Mouse (Mus musculus) monocyte, adult 5-6 weeks (primary cell): ENCODE data around the gene Glt6d1. TPM values are rescaled to one million over a fixed set of nuclear protein-coding genes. Genes with fewer than 3 reads are reported as not detected.
"Not testable (repeated sequence)": the region's sequence is repeated elsewhere in the genome, so short reads cannot be mapped to it uniquely, and the experiment has no call there.

Experiments
- ATAC-seq: fragments of 153-309, 156-312 bp; replicated peaks from 2 replicates; pipeline ENCODE4 v1.8.0; 2017; ENCODE audit warnings: mild to moderate bottlenecking; ENCODE audit not compliant: low TSS enrichment, insufficient number of reproducible peaks, severe bottlenecking, poor library complexity, low FRiP score
- total RNA-seq: library from RNA; stranded (forward); fragments of 200-1000, 200-491, 200-594 nt; gene quantifications from 3 replicates; pipeline ENCODE4 v1.2.3, GENCODE M21; 2017

Gene Glt6d1
- total RNA-seq: not detected in 3 replicates

DNA sequence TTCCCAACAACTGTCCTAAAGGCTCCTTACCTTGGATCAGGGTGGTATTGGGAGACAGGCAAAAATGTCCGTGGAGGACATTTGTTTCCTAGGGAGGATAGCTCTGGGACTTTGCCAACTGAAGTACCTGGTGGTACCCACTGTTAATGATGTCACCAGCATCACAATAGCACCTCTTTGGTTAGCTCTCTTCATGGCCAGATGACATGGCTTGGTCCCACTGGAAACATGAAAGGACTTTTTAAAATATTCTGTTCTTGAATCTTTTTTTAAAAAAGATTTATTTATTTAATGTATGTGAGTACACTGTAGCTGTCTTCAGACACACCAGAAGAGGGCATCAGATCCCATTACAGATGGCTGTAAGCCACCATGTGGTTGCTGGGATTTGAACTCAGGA lies at the start of gene Glt6d1:
Gene Glt6d1, minus strand, starts transcription at position 101 of the 400 bp plus-strand sequence.
- ATAC-seq: not testable (repeated sequence)

DNA sequence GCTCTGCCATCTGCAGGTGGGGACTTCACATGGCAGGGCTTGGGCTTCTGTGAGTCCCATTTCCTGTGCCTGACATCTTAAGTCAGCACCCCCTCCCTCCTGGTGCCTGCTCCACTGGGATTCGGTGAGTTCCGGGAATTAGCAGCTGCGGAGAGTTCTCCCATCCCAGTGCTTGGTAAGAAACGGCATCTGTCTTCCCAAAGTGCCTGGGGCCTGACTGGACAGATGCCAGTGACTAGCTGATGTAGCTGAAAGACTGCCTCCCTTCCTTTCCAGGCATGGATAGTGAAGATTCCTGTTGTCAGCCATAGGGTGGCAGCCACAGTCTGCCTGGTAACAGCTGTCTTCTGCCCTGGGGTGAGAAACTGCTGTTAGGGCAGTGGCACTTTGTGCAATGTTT lies 49.8 kb upstream of the Glt6d1 start:
- ATAC-seq: no peak

DNA sequence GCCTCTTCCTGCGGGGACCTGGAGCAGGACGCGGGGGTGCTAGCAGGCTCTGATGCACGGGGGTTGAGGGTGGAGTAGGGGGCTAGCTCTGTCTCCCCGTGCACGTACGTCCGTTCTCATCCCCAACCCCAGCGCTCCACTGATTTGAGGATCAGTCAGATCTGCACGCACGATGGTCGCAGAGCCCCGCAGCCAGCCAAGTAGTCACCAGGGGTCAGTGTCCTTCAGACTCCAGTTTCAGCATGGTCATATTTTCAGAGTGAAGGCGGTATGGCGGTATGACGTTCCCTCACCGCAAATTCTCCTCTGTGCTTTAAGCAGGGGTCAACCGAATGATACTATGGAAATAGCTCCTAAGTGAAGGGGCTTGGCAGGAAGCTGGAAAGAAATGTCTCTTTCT lies 48.6 kb upstream of the Glt6d1 start:
- no peak for ATAC-seq

DNA sequence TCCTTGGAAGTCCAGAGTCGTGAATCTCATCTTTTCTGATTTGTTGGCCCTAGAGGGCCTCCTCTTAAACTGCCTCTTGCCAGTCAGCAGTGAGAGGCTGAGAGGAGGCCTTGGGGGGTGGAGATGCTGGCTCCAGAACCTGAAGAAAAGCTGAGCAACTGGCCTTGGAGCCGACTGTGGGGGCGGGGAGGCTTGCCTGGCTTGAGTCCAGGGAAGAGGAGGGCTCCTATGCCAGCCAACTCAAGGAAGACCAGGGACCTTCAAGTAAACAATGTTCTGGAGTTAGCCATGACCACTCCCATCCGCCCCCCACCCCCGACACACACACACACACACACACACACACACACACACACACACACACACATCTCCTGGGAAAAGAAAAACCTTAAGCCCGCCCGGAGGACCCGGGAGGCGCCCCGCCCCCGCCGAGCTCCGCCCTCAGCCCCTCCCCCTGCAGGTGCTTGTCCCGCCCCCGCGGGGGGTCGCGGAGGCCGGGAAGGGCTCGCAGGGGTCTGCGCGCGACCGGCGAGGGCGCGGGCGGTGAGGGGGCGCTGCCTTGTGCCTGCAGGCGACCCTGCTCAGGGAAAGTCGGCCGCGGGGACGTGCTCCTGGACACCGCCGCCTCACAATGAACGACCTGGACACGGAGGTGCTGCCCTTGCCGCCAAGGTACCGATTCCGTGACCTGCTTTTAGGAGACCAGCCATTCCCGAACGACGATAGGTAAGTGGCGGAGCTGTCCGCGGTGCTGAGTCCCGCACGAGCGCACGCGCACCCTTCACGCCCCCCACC lies 47.9 kb upstream of the Glt6d1 start, which contains the start of gene Kcnt1:
Gene Kcnt1, plus strand, starts transcription at position 398 of the 795 bp plus-strand sequence.
- ATAC-seq: no peak

DNA sequence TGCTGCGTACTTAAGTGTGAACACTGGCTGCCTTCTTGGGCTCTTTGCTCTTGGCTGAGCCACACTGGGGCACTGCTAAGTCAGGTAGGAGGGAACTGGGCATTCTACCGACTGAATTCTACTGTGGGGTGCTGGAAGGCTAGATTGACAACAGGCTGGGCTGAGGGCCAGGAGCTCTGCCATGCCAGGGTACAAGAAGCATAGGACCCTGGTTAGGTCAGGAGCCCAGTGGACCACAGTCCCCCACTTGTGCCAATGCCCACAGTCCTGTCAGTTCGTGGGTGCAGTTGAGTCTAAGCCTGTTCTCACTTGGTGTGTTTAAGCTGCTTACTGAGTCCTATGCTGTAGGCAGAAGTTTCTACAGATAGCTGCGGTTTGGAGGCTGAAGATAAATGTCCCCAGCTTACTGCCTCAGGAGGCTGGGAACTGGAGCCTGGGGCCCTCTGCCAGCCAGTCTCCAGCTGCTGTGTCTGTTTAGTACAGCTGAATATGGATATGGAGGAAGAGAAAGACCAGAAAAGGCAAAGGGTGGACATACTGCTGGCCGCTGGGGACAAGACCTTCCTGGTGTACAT lies 47.1 kb upstream of the Glt6d1 start:
- ATAC-seq: no peak

DNA sequence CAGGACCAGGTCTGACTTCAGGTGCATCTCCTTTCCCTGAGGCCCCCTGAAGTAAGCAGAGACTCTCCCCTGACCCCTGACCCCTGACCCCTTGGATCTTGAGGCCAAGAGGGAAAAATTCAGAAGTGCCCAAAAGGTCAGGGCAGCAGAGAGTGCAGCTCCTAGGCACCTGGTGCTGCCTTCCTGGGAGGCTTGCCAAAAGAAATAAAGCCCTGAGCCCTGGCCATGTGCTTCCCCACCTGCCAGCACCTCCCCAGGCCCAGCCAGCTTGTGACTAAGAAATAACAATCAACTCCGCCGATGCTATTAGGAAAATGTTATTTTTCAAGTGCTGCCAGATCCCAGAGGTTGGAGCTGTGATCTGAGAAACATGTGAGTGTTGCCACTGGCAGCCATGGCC lies 46.4 kb upstream of the Glt6d1 start:
- ATAC-seq: no peak

DNA sequence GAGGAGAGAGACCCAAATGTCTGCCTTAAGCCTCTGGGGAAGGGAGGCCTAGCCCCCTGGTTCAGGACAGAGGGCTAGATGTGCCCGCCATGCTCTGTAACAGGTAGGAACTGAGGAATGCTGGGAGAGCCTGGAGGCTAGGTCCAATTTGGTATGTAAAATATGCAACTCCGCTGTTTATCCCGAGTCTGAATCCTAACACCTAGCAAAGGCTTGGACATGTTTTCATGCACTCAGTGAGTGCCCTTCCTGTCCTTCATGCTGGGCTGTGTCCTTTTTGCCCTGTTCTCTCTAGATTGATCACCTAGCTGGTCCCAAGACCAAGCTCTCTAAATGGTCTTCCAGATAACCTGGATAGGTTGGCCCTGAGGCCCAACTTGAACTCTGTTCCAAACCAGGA lies 44.2 kb upstream of the Glt6d1 start:
- ATAC-seq: no peak

DNA sequence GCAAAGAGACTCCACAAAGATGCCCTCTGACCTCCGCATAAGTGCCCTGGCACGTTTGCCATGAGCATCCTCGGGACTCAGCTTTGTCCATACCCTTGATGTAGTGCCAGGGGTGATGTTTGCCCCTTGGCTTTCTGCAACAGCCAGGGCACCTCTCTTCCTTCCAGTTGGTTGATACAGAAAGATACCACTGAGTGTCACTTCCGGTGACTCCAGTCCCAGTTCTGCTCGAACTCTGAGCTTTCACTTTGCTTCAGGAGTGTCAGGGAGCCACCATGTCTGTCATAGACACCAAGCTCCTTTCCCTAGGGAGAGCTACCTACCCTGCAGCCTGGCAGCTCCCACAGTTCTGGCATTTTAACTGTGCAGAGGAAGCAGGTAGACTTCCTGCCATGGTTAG lies 38.4 kb upstream of the Glt6d1 start:
- no peak for ATAC-seq

DNA sequence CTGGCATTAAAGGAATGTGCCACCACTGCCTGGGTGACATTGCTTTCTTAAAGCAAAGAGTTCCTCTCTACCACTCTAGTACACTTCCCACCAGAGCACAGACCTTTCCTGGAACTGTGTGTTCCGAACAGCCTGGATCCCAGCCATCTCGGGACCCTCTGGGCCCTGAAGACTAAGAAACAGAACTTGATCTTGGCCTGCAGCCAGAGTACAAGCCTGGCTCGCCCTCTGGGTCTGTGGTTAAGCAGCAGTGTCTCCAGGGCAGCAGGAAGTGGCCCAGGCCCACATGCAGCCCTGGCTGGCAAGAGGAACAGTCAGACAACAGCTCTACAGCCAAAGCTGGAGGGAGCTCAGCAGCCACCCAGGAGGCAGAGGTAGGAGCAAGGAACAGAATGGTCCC lies 37.0 kb upstream of the Glt6d1 start:
- ATAC-seq: no peak

DNA sequence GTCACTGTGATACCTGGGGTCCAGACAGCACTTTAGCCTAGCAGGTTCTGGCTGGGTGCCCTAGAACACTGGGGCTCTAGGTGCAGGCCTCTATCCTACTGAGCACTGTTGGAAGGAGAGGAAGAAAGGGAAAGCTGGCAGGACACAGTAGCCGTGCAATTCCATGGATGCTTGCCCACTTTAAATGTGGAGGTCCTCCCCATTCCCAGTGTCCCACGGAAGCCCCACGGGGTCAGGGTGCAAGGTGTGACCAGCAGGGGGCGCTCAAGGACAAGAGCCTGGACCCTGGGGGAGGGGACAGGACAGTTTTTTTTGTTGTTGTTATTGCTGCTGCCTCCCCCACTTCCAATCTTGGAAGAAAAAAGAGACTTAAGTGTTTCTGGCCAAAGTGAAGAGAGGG lies 34.7 kb upstream of the Glt6d1 start:
- no peak for ATAC-seq

DNA sequence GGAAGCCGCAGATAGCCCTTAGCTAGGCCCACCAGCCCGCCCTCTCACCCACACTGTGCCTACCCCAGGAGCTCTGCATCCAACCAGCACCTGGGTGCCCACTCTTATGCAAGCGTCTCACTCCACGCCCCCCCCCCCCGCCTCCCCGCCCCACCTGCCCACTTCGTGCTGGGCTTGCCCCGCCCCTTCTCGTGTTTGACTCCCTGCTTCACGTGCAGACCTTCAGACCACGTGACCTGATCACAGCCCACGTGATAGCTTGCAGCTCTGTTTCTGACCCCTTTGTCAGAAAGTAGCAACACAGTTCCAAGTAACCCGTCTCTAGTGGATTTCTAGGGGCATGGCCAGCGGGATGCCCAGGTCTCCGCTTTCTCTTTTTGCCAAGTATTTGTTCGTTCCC lies 31.6 kb upstream of the Glt6d1 start, which contains the start of gene Sohlh1:
Gene Sohlh1, minus strand, starts transcription at position 23 of the 400 bp plus-strand sequence.
- ATAC-seq: no peak

DNA sequence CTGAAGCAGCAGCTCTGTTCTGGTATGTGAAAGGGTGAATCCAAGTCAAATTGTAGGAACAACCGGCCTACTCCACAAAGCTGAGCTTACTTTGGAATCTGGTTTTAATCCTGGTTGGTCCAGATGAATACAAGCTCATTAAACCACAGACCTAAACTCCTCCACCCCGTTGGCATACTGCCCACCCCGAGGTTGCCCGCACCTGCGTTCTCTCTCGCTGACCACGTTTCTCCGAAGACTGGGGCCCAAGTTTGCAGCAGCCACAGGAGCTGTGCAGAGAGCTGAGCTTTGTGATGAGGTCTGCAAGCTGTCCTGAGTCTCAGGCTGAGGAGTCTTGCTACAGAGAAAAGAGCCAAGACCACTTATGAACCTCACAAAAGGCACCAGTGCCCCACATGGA lies 30.9 kb upstream of the Glt6d1 start:
- ATAC-seq: no peak

DNA sequence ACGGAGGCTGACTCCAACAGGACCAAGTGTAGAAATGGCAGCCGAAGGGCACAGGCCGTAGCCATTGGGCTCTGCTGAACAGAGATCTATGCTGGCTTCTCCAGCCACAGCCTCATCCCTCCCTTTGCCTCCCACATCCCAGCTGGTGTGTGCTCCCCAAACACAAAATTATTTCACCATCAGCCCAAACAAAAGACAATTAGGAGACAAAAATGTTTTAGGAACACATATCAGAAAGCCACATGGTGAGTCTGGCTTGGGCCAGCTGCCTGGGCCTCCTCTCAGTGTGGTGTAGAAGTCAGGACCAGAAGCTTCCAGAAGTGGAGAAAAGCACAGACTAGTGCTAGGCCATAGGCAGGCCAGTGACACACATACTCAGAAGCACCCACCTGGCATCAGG lies 28.4 kb upstream of the Glt6d1 start:
- ATAC-seq: no peak

DNA sequence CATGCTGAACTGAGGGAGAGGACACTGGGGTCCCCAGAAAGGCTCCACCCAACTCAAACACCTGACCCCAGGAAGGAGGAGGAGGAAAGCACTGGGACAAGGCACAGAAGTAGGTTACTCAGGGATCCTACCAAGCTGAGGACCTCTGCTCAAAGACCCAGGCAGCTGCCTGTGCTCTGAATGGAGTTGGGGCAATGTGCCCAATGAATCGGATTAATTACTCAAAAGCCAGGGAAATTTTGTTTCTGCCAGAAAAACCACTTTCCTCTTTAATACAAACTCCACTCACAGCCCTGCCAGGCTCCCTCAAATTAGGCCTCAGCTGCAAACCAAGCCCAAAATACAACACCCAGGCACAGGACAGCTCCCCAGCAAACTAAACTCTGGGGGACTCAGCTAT lies 27.1 kb upstream of the Glt6d1 start:
- no peak for ATAC-seq

DNA sequence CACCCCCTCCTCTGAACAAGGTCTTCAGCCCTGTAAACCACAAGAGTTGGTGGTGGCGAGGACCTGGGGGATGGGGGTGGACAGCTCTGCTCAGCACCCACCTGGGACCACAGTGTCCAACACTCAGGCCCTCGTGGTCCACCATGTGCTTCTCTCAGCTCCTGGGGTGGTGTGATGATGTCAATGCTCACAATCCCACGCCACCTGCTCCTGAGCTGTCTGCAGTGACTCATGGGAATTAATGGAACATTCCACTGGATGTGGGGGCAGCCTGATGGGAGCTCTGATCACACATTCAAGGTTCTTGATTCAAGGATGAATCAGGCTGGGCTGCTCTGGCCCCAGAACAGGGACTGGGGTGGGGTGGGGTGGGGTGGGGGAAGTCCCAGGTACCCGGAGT lies 26.5 kb upstream of the Glt6d1 start:
- ATAC-seq: no peak

DNA sequence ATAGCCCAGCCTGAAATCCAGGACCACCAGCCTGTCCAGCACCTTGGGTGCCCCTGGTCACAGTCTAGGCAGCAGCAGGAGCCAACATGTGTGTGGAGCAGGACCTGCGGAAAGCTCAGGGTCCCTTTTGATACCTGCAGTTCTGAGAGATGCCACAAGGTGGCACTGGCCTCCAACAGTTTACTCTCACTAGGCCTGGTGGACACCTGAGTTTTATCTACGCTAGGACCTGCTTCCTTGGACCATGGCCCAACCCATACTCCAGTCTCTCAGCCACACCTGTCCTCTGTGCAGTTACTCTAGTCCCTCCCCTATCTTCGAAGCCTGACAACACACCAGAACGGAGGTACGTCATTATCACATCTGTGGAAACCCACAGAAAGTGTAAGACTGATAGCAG lies 20.6 kb upstream of the Glt6d1 start:
- peak; percentile 80 for ATAC-seq

DNA sequence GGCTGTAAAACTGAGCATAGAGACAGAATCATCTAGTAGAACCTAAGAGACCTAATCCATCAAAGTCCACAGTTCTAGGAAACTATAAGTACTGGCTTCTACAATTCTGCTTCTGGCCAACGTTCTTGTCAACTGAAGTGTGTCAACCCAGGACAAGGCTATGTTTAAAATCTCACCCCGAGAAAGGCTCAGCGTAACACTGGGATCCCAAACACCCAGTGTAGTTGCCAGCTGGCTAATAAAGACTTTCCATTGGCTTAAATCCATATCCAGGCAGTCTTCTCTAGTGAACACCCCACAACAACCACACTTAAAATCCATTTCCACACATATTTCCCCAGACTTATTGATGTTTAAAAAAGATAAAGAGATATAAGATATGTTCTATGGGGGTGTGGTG lies 15.1 kb upstream of the Glt6d1 start:
- no peak for ATAC-seq

DNA sequence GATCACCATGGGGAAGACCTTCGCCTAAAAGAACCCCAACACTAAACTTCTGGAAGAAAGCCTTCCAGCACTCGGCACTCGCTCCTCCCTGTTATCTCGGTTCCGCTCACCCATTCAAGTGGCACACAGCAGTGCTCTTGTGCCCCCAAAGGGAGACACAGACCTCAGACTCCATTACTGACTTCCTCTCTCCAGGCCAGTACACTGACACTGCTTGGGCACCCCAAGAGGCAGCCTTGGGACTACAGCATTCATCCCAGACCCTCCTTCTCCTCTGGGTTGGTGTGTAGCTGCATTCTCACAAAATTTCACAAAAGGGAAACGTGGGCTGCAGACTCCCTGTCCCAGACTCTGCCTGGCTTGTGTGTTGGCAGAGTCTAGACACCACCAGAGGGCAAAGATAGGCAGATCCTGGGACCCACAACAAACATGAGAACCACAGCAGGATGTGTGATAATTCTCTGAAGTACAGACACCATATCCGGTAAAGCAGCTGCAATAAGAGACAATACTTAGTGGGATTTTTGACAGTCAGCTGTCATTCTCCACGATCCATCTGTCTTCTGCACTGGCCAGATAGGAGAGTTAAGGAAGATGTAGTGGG lies 12.8 kb upstream of the Glt6d1 start:
- ATAC-seq: no peak

DNA sequence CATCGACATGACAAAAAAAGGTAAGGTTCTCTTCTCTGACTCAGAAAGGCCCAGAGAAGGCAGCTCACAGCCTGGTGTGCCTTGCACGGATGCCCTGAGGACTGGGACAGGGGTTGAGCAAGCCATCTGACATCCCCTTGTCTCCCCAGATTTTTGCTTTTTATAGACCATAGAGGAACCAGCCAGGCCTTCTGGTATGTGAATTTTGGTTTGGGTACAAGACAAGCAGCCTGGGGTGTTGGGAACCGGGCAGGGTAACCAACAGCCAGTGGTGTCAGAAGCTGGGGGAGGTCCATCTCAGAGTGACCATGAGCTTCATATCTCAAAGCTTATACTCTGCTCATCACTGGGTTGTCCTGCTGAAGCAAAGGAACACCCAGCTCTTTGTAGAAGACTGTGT lies 9.1 kb upstream of the Glt6d1 start:
- ATAC-seq: no peak

DNA sequence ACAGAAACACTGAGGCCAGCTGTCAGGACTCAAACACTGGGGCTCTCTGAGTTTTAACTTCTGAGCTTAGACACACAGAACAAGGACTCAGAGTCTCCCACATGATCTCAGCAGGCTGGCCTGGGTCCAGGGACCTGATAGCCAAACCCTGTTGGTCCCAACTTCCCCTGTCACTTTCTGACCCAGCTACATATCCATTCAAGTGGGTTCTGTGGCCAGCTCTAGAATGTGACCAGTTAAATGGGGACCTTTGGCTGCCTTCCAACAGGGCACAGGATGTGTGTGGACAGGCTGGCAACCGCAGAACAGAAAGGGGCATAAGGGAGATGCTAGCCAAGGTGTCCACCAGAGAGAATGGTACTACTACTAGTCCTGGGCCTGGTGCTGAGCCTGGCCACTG lies 7.2 kb upstream of the Glt6d1 start, which contains the start of gene Lcn9:
Gene Lcn9, plus strand, starts transcription at position 348 of the 400 bp plus-strand sequence.
- no peak for ATAC-seq
